ENCODE assay signal across 20 mouse cellular contexts in the genomic region with DNA sequence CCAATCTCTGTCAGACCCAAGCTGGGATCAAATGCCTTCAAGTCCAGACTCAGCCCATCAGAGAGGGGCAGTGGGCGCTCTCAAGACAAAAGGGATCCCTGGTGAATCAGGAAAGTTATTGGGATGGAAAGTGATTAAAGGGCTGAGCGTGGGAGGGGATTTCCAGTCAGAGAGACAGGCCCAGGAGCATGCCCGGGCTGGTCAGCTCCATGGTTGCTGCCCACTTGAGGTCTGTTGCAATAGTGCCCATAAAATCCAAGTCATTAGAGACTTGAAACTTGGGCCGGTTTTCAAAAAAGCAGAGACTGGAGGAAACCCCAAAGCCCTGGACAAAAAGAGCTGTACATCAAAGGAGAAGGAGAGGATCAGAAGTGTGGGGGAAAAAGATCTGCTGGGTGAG. TPM values are rescaled to one million over a fixed set of nuclear protein-coding genes. Genes with fewer than 3 reads are reported as not detected.
DNase-seq lines count a peak whose midpoint lies in the region; ATAC-seq and TF ChIP-seq lines count a peak whose summit lies in the region.
"Had no signal": no experiment of that assay in that cellular context is flagged by ENCODE, and none has a peak within 500 bp of the region (broad histone marks: within the 10 kb centered on the region; RNA-seq: fewer than 3 reads in every experiment).

No protein-coding gene starts in this region.

- no peak overlapping the region for H3K9ac ChIP-seq in kidney, postnatal 0 days (ENCODE audit: low read depth, low read length)
- no peak overlapping the region for H3K9ac ChIP-seq in stomach, embryonic 16.5 days (ENCODE audit: low read length)
- H3K9ac ChIP-seq: midbrain, embryonic 12.5 days; neural tube, embryonic 12.5 days had no signal

- H3K4me2 ChIP-seq in kidney, postnatal 0 days (ENCODE audit: low read length): no peak overlapping the region
- no peak overlapping the region for H3K4me2 ChIP-seq in stomach, embryonic 16.5 days (ENCODE audit: low read depth, low read length)
- H3K4me2 ChIP-seq: midbrain, embryonic 12.5 days; neural tube, embryonic 12.5 days had no signal

- no peak overlapping the region for H3K27ac ChIP-seq in kidney, postnatal 0 days
- 0 out of 2 replicates have a peak overlapping the region, but pooled peaks have one; percentile 26 for H3K27ac ChIP-seq in brown adipose tissue, adult 24 weeks (replicated peaks; ENCODE audit: low read depth, low read length)
- H3K27ac ChIP-seq in stomach, embryonic 16.5 days (ENCODE audit: low read length): peak overlapping the region; percentile 63
- H3K27ac ChIP-seq: heart, embryonic 10.5 days; layer of hippocampus, adult 2 months; midbrain, embryonic 12.5 days; neural tube, embryonic 12.5 days had no signal

- 0 out of 2 replicates have a peak, but pooled peaks have one; percentile 3 for TF ChIP-seq CTCF in kidney, postnatal 0 days (IDR thresholded peaks at IDR 0.05; ENCODE audit: low read depth)

- no peaks in the 10 kb centered on the region for H3K9me3 ChIP-seq in kidney, postnatal 0 days (replicated peaks; ENCODE audit: low read length)
- no peaks in the 10 kb centered on the region for H3K9me3 ChIP-seq in stomach, embryonic 16.5 days (replicated peaks; ENCODE audit: control insufficient read depth, low read length)
- H3K9me3 ChIP-seq: heart, embryonic 10.5 days; midbrain, embryonic 12.5 days; neural tube, embryonic 12.5 days had no signal

- intact Hi-C loops in left cerebral cortex, postnatal 10 days (cut with DNase I): loop anchor here (10.0 kb wide), 1 partner anchor 185 kb away; no protein-coding TSS in a partner anchor

- no peaks in the 10 kb centered on the region; the same call in 1 of the 2 replicates for H3K4me1 ChIP-seq in kidney, postnatal 0 days (replicated peaks; ENCODE audit: insufficient read depth, low read length)
- no peaks in the 10 kb centered on the region for H3K4me1 ChIP-seq in brown adipose tissue, adult 24 weeks (ENCODE audit: control insufficient read depth, insufficient read depth, insufficient read length, low read length)
- H3K4me1 ChIP-seq in stomach, embryonic 16.5 days (ENCODE audit: control insufficient read depth, insufficient read depth, low read length): 0 out of 2 replicates have a peak, but pooled peaks cover 6% of the 10 kb centered on the region
- H3K4me1 ChIP-seq: midbrain, embryonic 12.5 days; neural tube, embryonic 12.5 days had no signal

- no peak overlapping the region for H3K4me3 ChIP-seq in kidney, postnatal 0 days (replicated peaks; ENCODE audit: low read depth, low read length)
- H3K4me3 ChIP-seq in brown adipose tissue, adult 24 weeks (ENCODE audit: insufficient read depth, low read depth, low read length): no peak overlapping the region
- no peak overlapping the region for H3K4me3 ChIP-seq in stomach, embryonic 16.5 days (replicated peaks; ENCODE audit: low read length)
- H3K4me3 ChIP-seq: heart, embryonic 10.5 days; layer of hippocampus, adult 2 months; midbrain, embryonic 12.5 days; neural tube, embryonic 12.5 days had no signal

- no peaks in the 10 kb centered on the region for H3K27me3 ChIP-seq in kidney, postnatal 0 days (ENCODE audit: insufficient read depth, low read length)
- no peaks in the 10 kb centered on the region for H3K27me3 ChIP-seq in stomach, embryonic 16.5 days (ENCODE audit: control insufficient read depth, insufficient read depth, low read length)
- H3K27me3 ChIP-seq: neural tube, embryonic 12.5 days had no signal

- peak; percentile 79 for DNase-seq in kidney, postnatal 0 days (ENCODE audit: low spot score)
- no peak for DNase-seq in kidney, adult 8-10 months
- peak; percentile 95 for DNase-seq in Muller cell, postnatal 12 days (ENCODE audit: inconsistent ontology term)
- no peak for DNase-seq in ovary, postnatal 14 days (ENCODE audit: low spot score)
- DNase-seq in left cerebral cortex, postnatal 10 days (ENCODE audit: extremely low spot score in 1 of 2, low spot score in 2 of 2): no peak
- DNase-seq: adrenal gland, postnatal 10 days; cerebellum, adult 11-12 months; kidney, adult 18-20 months; left cerebral cortex, postnatal 4 days; liver; lung, postnatal 10 days; right cerebral cortex, adult 18-20 months had no signal

- H3K36me3 ChIP-seq in kidney, postnatal 0 days (ENCODE audit: insufficient read depth, low read length): no peaks in the 10 kb centered on the region
- no peaks in the 10 kb centered on the region for H3K36me3 ChIP-seq in stomach, embryonic 16.5 days (ENCODE audit: control insufficient read depth, insufficient read depth, low read length)
- H3K36me3 ChIP-seq: heart, embryonic 10.5 days; midbrain, embryonic 12.5 days; neural tube, embryonic 12.5 days had no signal

- 29% methylated on average over 4 of the region's 4 CpGs for WGBS in kidney, postnatal 0 days
- 73% methylated on average over 4 of the region's 4 CpGs for WGBS in stomach, embryonic 16.5 days

- no peak for ATAC-seq in kidney, postnatal 0 days (replicated peaks; ENCODE audit: low FRiP score, low read depth)
- no peak for ATAC-seq in stomach, embryonic 16.5 days (ENCODE audit: insufficient read depth, low FRiP score)

RNA-seq across cellular contexts. Expression of a gene that starts 6.2 kb away (rescaled TPM):
- 76.4 and 78.4 TPM in 2 replicates for polyA plus RNA-seq in kidney, postnatal 0 days (2015; fragmentation: Nextera tagmentation; extraction: Ambion mirVana)
- polyA plus RNA-seq in brown adipose tissue, adult 24 weeks (2012; ENCODE audit: insufficient read depth, insufficient read length, missing spikeins): 498 and 651 TPM in 2 replicates
- polyA plus RNA-seq in stomach, embryonic 16.5 days (2015; fragmentation: Nextera tagmentation; extraction: Ambion mirVana): 77.4 and 80.5 TPM in 2 replicates
- total RNA-seq in left cerebral cortex, postnatal 10 days (2021): 10 to 100 TPM; 11.5 to 11.6 TPM

RNA-seq across cellular contexts. Expression of a gene that starts 19.5 kb away (rescaled TPM):
- 7.9 and 8.9 TPM in 2 replicates for polyA plus RNA-seq in kidney, postnatal 0 days (2015; fragmentation: Nextera tagmentation; extraction: Ambion mirVana)
- 13.6 and 19.7 TPM in 2 replicates for polyA plus RNA-seq in brown adipose tissue, adult 24 weeks (2012; ENCODE audit: insufficient read depth, insufficient read length, missing spikeins)
- polyA plus RNA-seq in stomach, embryonic 16.5 days (2015; fragmentation: Nextera tagmentation; extraction: Ambion mirVana): 6.2 and 84.9 TPM in 2 replicates
- 1 to 10 TPM in 1 of 2 experiments, under 1 TPM in 1; 0.99 to 1.1 TPM for total RNA-seq in left cerebral cortex, postnatal 10 days (2021)
- total RNA-seq: left cerebral cortex, postnatal 4 days; megakaryocyte progenitor cell, adult 5-6 weeks; monocyte, adult 5-6 weeks had no signal

RNA-seq across cellular contexts. Expression of a gene that starts 39.8 kb away (rescaled TPM):
- polyA plus RNA-seq in kidney, postnatal 0 days (2015; fragmentation: Nextera tagmentation; extraction: Ambion mirVana): 189 and 190 TPM in 2 replicates
- polyA plus RNA-seq in brown adipose tissue, adult 24 weeks (2012; ENCODE audit: insufficient read depth, insufficient read length, missing spikeins): 33.7 and 37.2 TPM in 2 replicates
- 229 and 245 TPM in 2 replicates for polyA plus RNA-seq in stomach, embryonic 16.5 days (2015; fragmentation: Nextera tagmentation; extraction: Ambion mirVana)
- 10 to 100 TPM; 67.3 to 85.0 TPM for total RNA-seq in left cerebral cortex, postnatal 10 days (2021)

RNA-seq across cellular contexts. Expression of a gene that starts 58.7 kb away (rescaled TPM):
- 28.4 and 33.2 TPM in 2 replicates for polyA plus RNA-seq in kidney, postnatal 0 days (2015; fragmentation: Nextera tagmentation; extraction: Ambion mirVana)
- not detected in 2 replicates for polyA plus RNA-seq in brown adipose tissue, adult 24 weeks (2012; ENCODE audit: insufficient read depth, insufficient read length, missing spikeins)
- 109 and 142 TPM in 2 replicates for polyA plus RNA-seq in stomach, embryonic 16.5 days (2015; fragmentation: Nextera tagmentation; extraction: Ambion mirVana)
- total RNA-seq in left cerebral cortex, postnatal 10 days (2021): under 1 TPM; 0.75 to 0.91 TPM
- total RNA-seq: megakaryocyte progenitor cell, adult 5-6 weeks; monocyte, adult 5-6 weeks had no signal

Comparison
In these comparisons a context has a peak if more than half of its experiments do, and no peak if none do; other contexts are left out.
1. DNase-seq: peak in kidney, postnatal 0 days (single experiment) and Muller cell, postnatal 12 days (single experiment); none in kidney, adult 8-10 months (0 of 2), ovary, postnatal 14 days (single experiment) and left cerebral cortex, postnatal 10 days (0 of 2).